Mouse (Mus musculus): ENCODE data around the gene Nlgn1.

DNA sequence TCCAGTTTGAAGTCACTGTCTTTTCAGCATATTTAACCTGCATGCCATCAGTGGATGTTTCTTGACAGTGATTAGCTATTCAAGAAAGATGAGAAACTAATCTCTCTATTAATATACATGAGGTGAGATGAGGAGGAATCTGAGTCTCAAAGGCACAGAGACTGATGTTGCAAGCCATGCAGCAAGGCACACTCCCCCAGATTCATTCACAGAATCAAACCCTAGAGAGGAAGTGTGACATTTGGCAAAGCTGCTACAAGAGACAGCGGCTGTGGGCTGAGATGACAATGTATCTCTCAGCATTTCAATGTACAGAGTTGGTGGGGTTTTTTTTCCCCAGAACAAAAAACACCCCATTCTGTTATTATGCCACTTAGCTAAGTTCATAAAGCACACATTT lies 885.1 kb downstream of the Nlgn1 start:
- TF ChIP-seq CTCF (IDR thresholded peaks at IDR 0.05), result no peak
- TF ChIP-seq EP300 (IDR thresholded peaks at IDR 0.05), result no peak

All from lung, postnatal 0 days (tissue).